Mouse (Mus musculus) intestine, embryonic 16.5 days (tissue): Measurements from ENCODE around the gene Srd5a2. TPM values are rescaled to one million over a fixed set of nuclear protein-coding genes. Genes with fewer than 3 reads are reported as not detected.

Experiments
- ATAC-seq: fragments of 200-750 bp; cut with Nextera tagmentation; 2 replicates; pipeline ENCODE4 v1.8.0; 2017; ENCODE audit warnings: moderate TSS enrichment, moderate library complexity
- H3K27ac ChIP-seq: fragments of 300-500 bp; sonication (generic); 2 replicates; pipeline ENCODE4 v1.5.1; 2014; ENCODE audit warnings: mild to moderate bottlenecking, low read length
- H3K27me3 ChIP-seq: fragments of 300-500 bp; sonication (generic); replicated peaks from 2 replicates; pipeline ENCODE4 v1.6.1; 2014; ENCODE audit warnings: low read length, control low read depth, mixed read lengths; ENCODE audit not compliant: control insufficient read depth, insufficient read depth
- H3K36me3 ChIP-seq: fragments of 300-500 bp; sonication (generic); 2 replicates; pipeline ENCODE4 v1.6.1; 2014; ENCODE audit warnings: low read length, control low read depth; ENCODE audit not compliant: control insufficient read depth, insufficient read depth
- H3K4me1 ChIP-seq: fragments of 300-500 bp; sonication (generic); 2 replicates; pipeline ENCODE4 v1.6.1; 2014; ENCODE audit warnings: low read length, control low read depth, mixed read lengths; ENCODE audit not compliant: control insufficient read depth, insufficient read depth
- H3K4me2 ChIP-seq: fragments of 300-500 bp; sonication (generic); 2 replicates; pipeline ENCODE4 v1.6.1; 2014; ENCODE audit warnings: low read depth, low read length, control low read depth
- H3K4me3 ChIP-seq: fragments of 300-500 bp; sonication (generic); 2 replicates; pipeline ENCODE4 v1.5.1; 2014; ENCODE audit warnings: mild to moderate bottlenecking, low read length
- H3K9ac ChIP-seq: fragments of 300-500 bp; sonication (generic); 2 replicates; pipeline ENCODE4 v1.6.1; 2014; ENCODE audit warnings: low read depth, low read length
- H3K9me3 ChIP-seq: fragments of 300-500 bp; sonication (generic); 2 replicates; pipeline ENCODE4 v1.6.1; 2016; ENCODE audit warnings: low read length, control low read depth; ENCODE audit not compliant: control insufficient read depth
- WGBS: fragments of 180-500 bp; shearing (Covaris S2); extraction: QIAGEN DNeasy Blood & Tissue Kit; methylation state at CpG from one replicate; pipeline ENCODE4 v1.1.7; 2014; 5-methylcytosine and 5-hydroxymethylcytosine counted together
- polyA plus RNA-seq: library from polyadenylated mRNA; unstranded; fragments of >200 nt; fragmentation: Nextera tagmentation; extraction: Ambion mirVana; gene quantifications from 2 replicates; pipeline ENCODE4 v1.2.1, GENCODE M21; 2015

The Srd5a2 gene
- polyA plus RNA-seq, 1 experiment from 2014 or later = not detected

GRCm38 (mm10) chr17:73970361-73971027 is 77.2 kb downstream of the Srd5a2 start:
- WGBS = 51% methylated on average over 3 of the region's 3 CpGs
- H3K9me3 ChIP-seq = no peaks in the 10 kb centered on the region
- no peak overlapping the region for H3K4me2 ChIP-seq

More at GRCm38 (mm10) chr17:73970361-73971027, 77.2 kb downstream of the Srd5a2 start:
- Histone ChIP-seq H3K4me3 (no peak overlapping the region), H3K36me3 (no peaks in the 10 kb centered on the region), H3K9ac (no peak overlapping the region), H3K4me1 (no peaks in the 10 kb centered on the region; the same call in none of the 2 replicates), H3K27ac (no peak overlapping the region), H3K27me3 (no peaks in the 10 kb centered on the region)
- peak; percentile 52; the same call in 1 of the 2 replicates for ATAC-seq

Other genes starting within 250 kb of the Srd5a2 start
- gene Ehd3, start 243.8 kb downstream of the Srd5a2 start, polyA plus RNA-seq = 6.3 and 6.6 TPM in 2 replicates
- gene Xdh, start 97.7 kb downstream of the Srd5a2 start, polyA plus RNA-seq = 3.3 and 4.1 TPM in 2 replicates
- 63.6 and 70.2 TPM in 2 replicates for gene Memo1, start 247.6 kb upstream of the Srd5a2 start, polyA plus RNA-seq